Mouse (Mus musculus) testis, adult 2 months (tissue): ENCODE results near the gene Arsb.

Source experiments
- CTCF ChIP-seq: fragments of 200-500 bp; IDR thresholded peaks from 2 replicates; pipeline ENCODE4 v1.5.1; 2012; ENCODE audit warnings: low read depth, mild to moderate bottlenecking, inconsistent platforms, low read length, moderate library complexity; ENCODE audit not compliant: control insufficient read depth, insufficient read depth, insufficient replicate concordance
- POLR2A ChIP-seq: fragments of 200-500 bp; IDR thresholded peaks from 2 replicates; pipeline ENCODE4 v1.6.1; 2012; ENCODE audit warnings: low read depth, mild to moderate bottlenecking, inconsistent platforms, low read length, moderate library complexity; ENCODE audit not compliant: control insufficient read depth

DNA sequence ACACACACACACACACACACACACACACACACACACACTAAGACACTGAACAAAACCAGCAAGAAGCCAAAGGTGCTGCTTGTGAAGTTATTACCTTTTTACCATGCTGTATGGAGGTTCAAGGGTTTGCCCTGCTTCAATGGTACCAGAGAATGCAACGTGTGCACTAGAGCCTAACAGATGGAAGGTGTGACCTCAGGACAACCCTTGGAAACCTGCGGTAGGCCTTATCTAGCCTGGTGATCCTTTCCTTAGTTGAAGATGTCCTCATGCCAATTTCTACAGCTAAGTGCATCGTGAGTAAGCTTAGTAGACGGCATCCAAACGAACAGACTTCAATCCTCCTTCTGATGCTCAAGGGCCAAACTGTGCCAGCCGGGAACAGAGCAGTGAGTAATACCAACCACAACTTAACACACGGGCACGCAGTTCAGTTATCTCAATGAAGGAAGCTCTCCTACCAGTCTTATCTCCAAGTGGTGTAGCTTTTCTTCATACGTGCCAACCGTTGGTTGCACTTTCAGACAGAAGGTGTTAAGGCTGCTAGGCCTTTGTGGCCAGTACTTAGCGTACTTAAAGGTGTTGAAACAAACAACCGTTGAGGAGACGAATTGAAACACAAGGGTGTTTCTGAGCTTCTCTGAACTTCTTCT, 7.0 kb upstream of the Arsb start:
- TF ChIP-seq CTCF, result no peak
- no peak for TF ChIP-seq POLR2A
